ENCODE assay signal across 8 mouse cellular contexts in genomic region chr12:75595291-75596153, GRCm38 (mm10). TPM values are rescaled to one million over a fixed set of nuclear protein-coding genes. Genes with fewer than 3 reads are reported as not detected.
DNase-seq lines count a peak whose midpoint lies in the region; ATAC-seq and TF ChIP-seq lines count a peak whose summit lies in the region.

No protein-coding gene starts in this region.

- H3K4me3 ChIP-seq in forebrain, embryonic 12.5 days (replicated peaks): peak overlapping the region; percentile 97
- peak overlapping the region; percentile 100 for H3K4me3 ChIP-seq in intestine, embryonic 16.5 days (ENCODE audit: low read length)
- H3K4me3 ChIP-seq in liver, embryonic 13.5 days (replicated peaks): peak overlapping the region; percentile 96
- peak overlapping the region; percentile 86 for H3K4me3 ChIP-seq in testis, adult 2 months (ENCODE audit: control insufficient read depth, low read depth, low read length)

- H3K27me3 ChIP-seq in forebrain, embryonic 12.5 days: no peaks in the 10 kb centered on the region
- no peaks in the 10 kb centered on the region for H3K27me3 ChIP-seq in intestine, embryonic 16.5 days (replicated peaks; ENCODE audit: control insufficient read depth, insufficient read depth, low read length)
- no peaks in the 10 kb centered on the region for H3K27me3 ChIP-seq in liver, embryonic 13.5 days
- H3K27me3 ChIP-seq in testis, adult 2 months (ENCODE audit: control insufficient read depth, insufficient read depth, low read length): no peaks in the 10 kb centered on the region

- peaks cover 18% of the 10 kb centered on the region for H3K36me3 ChIP-seq in forebrain, embryonic 12.5 days (replicated peaks)
- H3K36me3 ChIP-seq in intestine, embryonic 16.5 days (ENCODE audit: control insufficient read depth, insufficient read depth, low read length): no peaks in the 10 kb centered on the region; the same call in 1 of the 2 replicates
- peaks cover 20% of the 10 kb centered on the region for H3K36me3 ChIP-seq in liver, embryonic 13.5 days
- no peaks in the 10 kb centered on the region for H3K36me3 ChIP-seq in testis, adult 2 months (ENCODE audit: control insufficient read depth, insufficient read depth, low read length)

- H3K9me3 ChIP-seq in forebrain, embryonic 12.5 days: no peaks in the 10 kb centered on the region
- H3K9me3 ChIP-seq in intestine, embryonic 16.5 days (ENCODE audit: control insufficient read depth, low read length): no peaks in the 10 kb centered on the region
- no peaks in the 10 kb centered on the region for H3K9me3 ChIP-seq in liver, embryonic 13.5 days (replicated peaks)

- peak overlapping the region; percentile 98 for H3K27ac ChIP-seq in forebrain, embryonic 12.5 days
- peak overlapping the region; percentile 93 for H3K27ac ChIP-seq in intestine, embryonic 16.5 days (ENCODE audit: low read length)
- peak overlapping the region; percentile 88 for H3K27ac ChIP-seq in liver, embryonic 13.5 days
- H3K27ac ChIP-seq in testis, adult 2 months (ENCODE audit: control insufficient read depth, insufficient read depth, low read depth, low read length): peak overlapping the region; percentile 75

- ATAC-seq in forebrain, embryonic 12.5 days (ENCODE audit: low FRiP score): peak; percentile 9; the same call in 1 of the 2 replicates
- peak; percentile 50 for ATAC-seq in intestine, embryonic 16.5 days
- peak; percentile 34 for ATAC-seq in liver, embryonic 13.5 days (ENCODE audit: low read depth)

- 1% methylated on average over 63 of the region's 97 CpGs for WGBS in forebrain, embryonic 12.5 days
- WGBS in intestine, embryonic 16.5 days: under 1% methylated on average over 81 of the region's 97 CpGs
- under 1% methylated on average over 83 of the region's 97 CpGs for WGBS in liver, embryonic 13.5 days (ENCODE audit: insufficient replicate concordance)

- H3K4me1 ChIP-seq in forebrain, embryonic 12.5 days: peaks cover 14% of the 10 kb centered on the region
- H3K4me1 ChIP-seq in intestine, embryonic 16.5 days (ENCODE audit: control insufficient read depth, insufficient read depth, low read length): peaks cover 3% of the 10 kb centered on the region
- H3K4me1 ChIP-seq in liver, embryonic 13.5 days (replicated peaks): peaks cover 42% of the 10 kb centered on the region
- H3K4me1 ChIP-seq in testis, adult 2 months (ENCODE audit: control insufficient read depth, insufficient read depth, low read length): peaks cover 2% of the 10 kb centered on the region; the same call in 1 of the 2 replicates

- peak overlapping the region; percentile 69 for H3K4me2 ChIP-seq in forebrain, embryonic 12.5 days
- H3K4me2 ChIP-seq in intestine, embryonic 16.5 days (ENCODE audit: low read depth, low read length): peak overlapping the region; percentile 60
- H3K4me2 ChIP-seq in liver, embryonic 13.5 days: peak overlapping the region; percentile 95

- DNase-seq in layer of hippocampus, adult 18-20 months (ENCODE audit: low spot score in 2 of 2): peak; percentile 17 to 24
- no peak for DNase-seq in layer of hippocampus, adult 9-10 months (ENCODE audit: low spot score)
- peak; percentile 43 for DNase-seq in brain, embryonic 14.5 days (ENCODE audit: low read depth)
- DNase-seq in liver, embryonic 13.5 days: no peak
- DNase-seq in naive thymus-derived CD4-positive, alpha-beta T cell, adult 2 months (ENCODE audit: low read depth): peak; percentile 57

- peak overlapping the region; percentile 98 for H3K9ac ChIP-seq in forebrain, embryonic 12.5 days
- H3K9ac ChIP-seq in intestine, embryonic 16.5 days (ENCODE audit: low read depth, low read length): peak overlapping the region; percentile 96
- H3K9ac ChIP-seq in liver, embryonic 13.5 days: peak overlapping the region; percentile 96

- peak; percentile 46; the same call in 1 of the 2 replicates for TF ChIP-seq POLR2A in brain, embryonic 14.5 days (IDR thresholded peaks at IDR 0.05; ENCODE audit: borderline replicate concordance, extremely low read depth, insufficient read depth, insufficient read length, poor library complexity, severe bottlenecking)
- no peak for TF ChIP-seq POLR2A in testis, adult 2 months (IDR thresholded peaks at IDR 0.05; ENCODE audit: control insufficient read depth, low read depth, low read length)

- no peak for TF ChIP-seq CTCF in brain, embryonic 14.5 days (IDR thresholded peaks at IDR 0.05; ENCODE audit: borderline replicate concordance, extremely low read depth, insufficient read depth, insufficient read length)
- no peak for TF ChIP-seq CTCF in testis, adult 2 months (IDR thresholded peaks at IDR 0.05; ENCODE audit: control insufficient read depth, insufficient read depth, insufficient replicate concordance, low read depth, low read length)

RNA-seq across cellular contexts. Expression of gene Ppp2r5e, which starts 0.5 kb away (rescaled TPM):
- total RNA-seq in layer of hippocampus, adult 18-20 months (2021): 10 to 100 TPM; 79.2 to 79.8 TPM
- 36.1 and 48.3 TPM in 2 replicates for polyA plus RNA-seq in brain, embryonic 14.5 days (2012; rRNA removed)
- 27.4 and 28.3 TPM in 2 replicates for polyA plus RNA-seq in forebrain, embryonic 12.5 days (2016; fragmentation: Nextera tagmentation; extraction: Ambion mirVana)
- polyA plus RNA-seq in intestine, embryonic 16.5 days (2015; fragmentation: Nextera tagmentation; extraction: Ambion mirVana): 6.3 and 7.4 TPM in 2 replicates
- polyA plus RNA-seq in liver, embryonic 13.5 days (2015; fragmentation: Nextera tagmentation; extraction: Ambion mirVana): 5.3 and 5.7 TPM in 2 replicates
- polyA plus RNA-seq in testis, adult 2 months (2012; rRNA removed): 74.8 and 93.9 TPM in 2 replicates

Comparison
In these comparisons a context has a peak if more than half of its experiments do, and no peak if none do; other contexts are left out.
1. DNase-seq: peak in layer of hippocampus, adult 18-20 months (2 of 2), brain, embryonic 14.5 days (single experiment) and naive thymus-derived CD4-positive, alpha-beta T cell, adult 2 months (single experiment); none in layer of hippocampus, adult 9-10 months (single experiment) and liver, embryonic 13.5 days (single experiment).
2. Peak in every context shown above with its lines, with median percentiles within 50 percentile points of each other: ATAC-seq, H3K27ac ChIP-seq, H3K4me2 ChIP-seq, H3K4me3 ChIP-seq and H3K9ac ChIP-seq.